Mouse (Mus musculus) embryonic fibroblast, embryonic 13.5 days (primary cell): ENCODE data around the gene Aasdh. TPM values are rescaled to one million over a fixed set of nuclear protein-coding genes. Genes with fewer than 3 reads are reported as not detected.

Experiments
- H3K27ac ChIP-seq: 2 replicates; pipeline ENCODE4 v1.5.1; 2012; ENCODE audit warnings: low read length, control low read depth, inconsistent platforms; ENCODE audit not compliant: insufficient read depth
- H3K4me1 ChIP-seq: 2 replicates; pipeline ENCODE4 v1.6.1; 2011; ENCODE audit warnings: low read length; ENCODE audit not compliant: control insufficient read depth, insufficient read depth
- H3K4me3 ChIP-seq: 2 replicates; pipeline ENCODE4 v1.5.1; 2011; ENCODE audit warnings: mild to moderate bottlenecking, control low read depth, low read length; ENCODE audit not compliant: insufficient read depth
- CTCF ChIP-seq: IDR thresholded peaks from 2 replicates; pipeline ENCODE4 v1.5.1; 2011; ENCODE audit warnings: mild to moderate bottlenecking, control low read depth, low read length, moderate library complexity, borderline replicate concordance; ENCODE audit not compliant: insufficient read depth
- POLR2A ChIP-seq: IDR thresholded peaks from 2 replicates; pipeline ENCODE4 v1.6.1; 2011; ENCODE audit warnings: low read depth, mild to moderate bottlenecking, control low read depth, low read length, moderate library complexity
- polyA plus RNA-seq: library from polyadenylated mRNA; stranded (reverse); fragments of >200 nt; gene quantifications from 2 replicates; pipeline ENCODE4 v1.2.4, GENCODE M21; 2011; ENCODE audit warnings: low read depth; ENCODE audit not compliant: missing spikeins, insufficient read length

The Aasdh gene
- 18.0 and 20.2 TPM in 2 replicates for polyA plus RNA-seq

DNA sequence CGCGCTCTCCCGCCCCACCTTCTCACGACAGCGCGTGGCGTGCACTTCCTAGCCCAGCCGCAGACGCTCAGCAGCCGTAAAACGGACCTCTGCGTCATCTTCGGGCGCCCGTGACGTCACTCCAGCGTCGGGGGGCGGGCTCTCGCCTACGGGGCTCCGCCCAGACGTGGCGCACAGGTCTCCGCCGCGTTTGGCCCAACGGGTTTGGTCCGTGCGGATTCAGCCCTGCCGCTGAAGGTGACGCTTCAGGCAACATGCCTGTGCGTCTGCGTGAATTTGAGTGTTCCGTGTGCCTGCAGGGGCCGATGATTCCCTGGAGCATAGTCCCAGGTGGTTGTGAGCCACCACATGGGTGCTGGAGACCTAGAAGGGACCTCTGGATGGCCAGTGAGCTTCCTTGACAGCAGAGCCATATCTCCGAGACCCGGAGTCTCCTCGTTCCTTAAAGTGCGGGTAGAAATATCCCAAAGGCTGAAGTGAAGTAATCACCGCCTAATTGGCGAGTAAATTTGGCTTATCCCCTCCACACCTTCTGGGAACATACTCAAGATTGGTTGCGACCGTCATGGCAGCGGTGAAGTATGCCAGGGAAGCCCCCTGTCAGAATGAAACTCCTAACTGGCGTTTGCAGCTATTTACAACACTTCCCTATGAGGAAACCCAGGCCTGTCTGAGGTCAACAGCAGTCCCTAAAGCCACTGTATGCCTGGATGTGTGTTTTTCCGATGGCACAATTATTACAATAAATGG is at the start of gene Aasdh:
Gene Aasdh (minus strand): TSS at position 110 of the 750 bp plus-strand sequence.
- no peaks in the 10 kb centered on the region for H3K4me1 ChIP-seq
- peak within 1 kb of the TSS; percentile 70 for H3K27ac ChIP-seq
- no peak for TF ChIP-seq CTCF
- peak; percentile 99 for TF ChIP-seq POLR2A
- peak within 1 kb of the TSS; percentile 79 for H3K4me3 ChIP-seq

DNA sequence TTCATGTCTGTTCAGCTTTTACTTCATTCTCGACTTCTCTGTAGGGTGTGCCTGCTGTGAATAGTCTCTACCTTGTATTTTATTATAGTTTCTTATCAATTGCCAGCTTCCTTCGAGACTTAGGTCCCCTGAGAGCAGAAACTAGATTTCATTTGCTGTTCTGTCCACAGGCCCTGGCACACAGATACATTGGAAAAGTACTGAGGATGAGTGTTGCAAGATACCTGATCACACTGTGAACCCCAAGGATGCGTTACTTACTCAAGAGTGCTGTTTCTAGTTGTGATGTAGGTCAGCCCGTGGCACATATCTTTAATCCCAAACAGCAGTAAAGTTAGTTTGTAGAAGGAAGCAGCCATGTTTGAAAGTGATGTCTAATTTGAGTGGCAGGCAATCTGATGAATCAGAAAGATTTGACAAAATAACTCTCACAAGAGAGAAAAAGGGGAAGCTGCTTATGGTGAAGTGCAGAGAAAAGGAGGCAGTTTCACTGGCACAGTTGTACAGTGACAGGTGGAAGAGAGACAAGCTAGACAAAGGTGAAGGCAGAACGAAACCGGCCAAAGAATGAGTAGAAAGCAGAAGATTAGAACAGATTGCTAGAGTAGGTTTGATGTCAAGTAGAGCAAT is 49.1 kb upstream of the Aasdh start:
- TF ChIP-seq CTCF (no peak), POLR2A (no peak)
- no peak overlapping the region for H3K27ac ChIP-seq
- H3K4me3 ChIP-seq: no peak overlapping the region
- 0 out of 2 replicates have a peak, but pooled peaks cover 2% of the 10 kb centered on the region for H3K4me1 ChIP-seq

DNA sequence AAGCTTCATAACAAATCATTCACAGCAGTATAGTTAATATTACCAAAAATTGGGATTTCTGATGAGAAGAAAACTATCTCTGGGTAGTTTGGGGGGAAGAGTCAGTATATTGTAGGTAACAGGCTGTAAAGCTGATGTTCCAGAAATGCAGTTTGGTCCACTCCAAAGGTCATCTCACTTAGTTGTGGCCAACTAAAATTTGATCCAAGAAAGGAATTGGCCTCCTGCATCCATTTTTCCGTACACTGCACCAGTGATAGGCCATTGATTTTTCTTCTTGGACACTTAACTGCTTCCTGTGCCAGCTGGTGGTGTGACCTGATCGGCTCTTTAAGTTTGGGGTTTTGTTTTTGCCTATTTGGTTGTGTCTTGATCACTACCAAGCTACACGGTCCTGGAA is 48.5 kb upstream of the Aasdh start:
- H3K27ac ChIP-seq: no peak overlapping the region
- no peak overlapping the region for H3K4me3 ChIP-seq
- no peak for TF ChIP-seq CTCF
- no peak for TF ChIP-seq POLR2A
- 0 out of 2 replicates have a peak, but pooled peaks cover 2% of the 10 kb centered on the region for H3K4me1 ChIP-seq

DNA sequence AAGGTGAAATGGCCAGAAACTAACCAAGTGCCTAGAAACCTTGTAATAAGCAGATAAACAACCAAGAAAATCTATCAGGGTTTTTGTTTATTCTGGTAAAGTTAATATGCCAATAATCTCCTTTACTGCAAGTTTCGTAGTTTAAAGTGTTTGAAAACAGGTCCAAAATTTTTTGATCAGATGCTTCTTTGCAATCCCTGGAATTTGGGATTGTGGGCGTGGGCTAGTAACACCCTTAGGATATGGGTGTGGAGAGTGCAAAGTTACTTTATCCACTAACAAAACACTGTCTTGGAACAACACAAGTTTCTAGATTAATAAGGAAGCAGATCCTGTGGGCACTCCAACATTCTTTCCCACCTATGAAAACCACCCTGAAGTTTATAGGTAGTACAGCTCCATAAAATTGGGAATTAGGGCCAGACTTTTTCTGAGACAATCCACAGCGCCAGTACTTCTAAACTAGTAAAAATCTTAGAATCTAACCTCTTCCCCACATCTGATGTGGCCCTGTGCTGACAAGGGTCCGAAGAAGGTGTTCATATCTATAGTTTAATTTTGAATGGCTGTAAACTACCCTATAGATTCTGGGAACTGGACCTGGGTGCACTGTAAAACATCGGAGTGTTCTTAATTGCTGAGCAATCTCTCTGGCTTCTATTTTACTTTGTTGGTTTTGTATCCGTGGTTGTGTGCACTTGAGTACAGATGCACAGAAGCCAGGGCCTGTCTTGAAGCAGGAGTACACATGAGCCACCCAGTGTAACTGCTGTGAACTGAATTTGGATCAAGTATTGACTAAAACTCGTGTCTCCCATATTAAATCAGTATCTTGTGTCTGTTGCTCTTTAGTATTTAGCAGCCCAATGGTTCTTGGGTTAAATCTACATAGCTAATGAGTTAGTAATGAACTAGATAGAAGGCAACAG is 47.1 kb upstream of the Aasdh start:
- peak overlapping the region; percentile 92 for H3K4me3 ChIP-seq
- 0 out of 2 replicates have a peak, but pooled peaks cover 4% of the 10 kb centered on the region for H3K4me1 ChIP-seq

DNA sequence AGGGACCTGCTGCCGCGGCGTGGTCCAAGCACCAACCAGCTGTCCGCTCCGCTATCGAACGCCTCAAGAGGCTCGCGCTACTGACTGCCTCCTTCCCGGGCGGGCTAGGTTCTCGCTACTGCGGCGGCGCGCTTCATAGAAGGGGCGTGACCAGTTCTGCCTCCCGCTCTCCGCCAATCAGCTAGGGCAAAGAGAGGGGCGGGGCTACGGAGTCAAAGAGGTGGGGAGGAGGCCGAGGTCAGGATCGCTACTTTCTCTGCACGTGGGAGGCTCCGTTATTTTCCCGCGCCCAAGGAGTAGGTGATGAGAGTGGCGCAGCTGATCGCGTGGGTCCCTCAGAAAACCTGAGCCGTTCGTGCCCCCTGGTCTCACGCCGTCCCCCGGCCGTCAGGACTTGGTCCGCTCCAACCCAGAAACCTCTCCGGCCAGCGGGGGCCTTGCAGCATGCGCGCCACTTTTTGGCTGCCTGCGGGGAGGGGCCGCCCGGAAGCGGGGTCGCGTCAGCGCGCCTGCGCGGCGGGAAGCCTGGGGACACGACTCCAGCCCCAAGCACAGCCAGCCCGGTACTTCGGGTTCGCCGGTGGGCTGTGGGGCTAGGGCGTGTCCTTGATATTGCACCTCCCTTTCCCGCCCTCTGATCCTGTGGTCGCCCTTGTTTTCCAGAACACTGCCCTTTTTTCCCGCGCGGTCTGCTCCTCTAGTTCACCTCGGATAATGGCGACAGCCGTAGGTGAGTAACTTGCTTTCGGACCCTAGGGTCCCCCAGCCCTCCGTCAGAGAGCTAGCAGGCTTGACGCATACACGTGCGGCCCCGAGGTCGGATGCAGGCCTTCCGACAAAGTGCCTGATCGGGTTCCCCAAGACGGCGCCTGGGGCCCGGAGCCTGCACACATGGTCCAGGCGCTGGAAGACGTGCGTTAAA is 46.1 kb upstream of the Aasdh start, which contains the start of the genes Paics and Ppat:
Gene Paics (plus strand): TSS at position 202 of the 922 bp plus-strand sequence.
Gene Ppat (minus strand): TSS at position 473 of the 922 bp plus-strand sequence.
- Histone ChIP-seq H3K27ac (peak within 1 kb of the TSS; percentile 54), H3K4me1 (0 out of 2 replicates have a peak, but pooled peaks cover 4% of the 10 kb centered on the region), H3K4me3 (peak within 1 kb of the TSS; percentile 92)
- TF ChIP-seq CTCF (no peak), POLR2A (peak; percentile 98)

More for the DNA sequence above, 47.1 kb upstream of the Aasdh start:
- H3K27ac ChIP-seq: peak overlapping the region; percentile 54
- no peak for TF ChIP-seq POLR2A
- no peak for TF ChIP-seq CTCF

DNA sequence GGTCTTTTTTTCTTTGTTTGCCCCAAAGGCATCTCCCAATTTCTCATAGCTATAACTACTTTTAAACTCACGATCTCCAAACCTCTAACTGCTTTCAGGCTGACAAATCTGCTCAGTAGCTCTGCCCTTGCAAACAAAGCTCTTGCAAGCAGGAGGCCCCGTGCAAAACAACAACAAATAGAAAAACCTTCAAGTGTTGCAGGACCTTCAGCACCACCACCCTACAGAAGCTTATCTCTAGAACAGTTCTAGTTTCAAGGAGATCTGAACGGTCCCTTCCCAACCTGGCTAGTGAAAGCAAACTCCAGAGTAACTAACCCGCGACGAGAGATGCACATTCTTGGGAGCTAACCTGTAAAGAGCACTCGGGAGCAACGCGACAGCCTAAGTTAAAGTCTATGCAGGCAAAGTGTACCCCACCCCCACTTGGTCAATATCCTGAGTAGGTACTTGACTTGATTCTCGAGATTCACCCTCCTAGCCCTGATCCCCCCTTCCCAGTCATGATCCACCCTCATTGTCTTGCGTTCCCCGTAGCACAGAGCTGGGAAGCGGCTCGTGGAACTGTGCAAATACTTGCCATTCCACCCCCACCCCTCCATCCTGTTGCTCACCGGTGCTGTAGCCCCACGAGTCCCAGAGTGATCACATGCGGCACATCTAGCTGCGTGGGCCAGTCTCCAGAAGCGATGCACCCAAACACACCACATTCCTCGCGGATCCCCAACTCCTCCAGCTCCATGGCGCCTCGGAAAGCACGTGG is 45.2 kb upstream of the Aasdh start:
- 0 out of 2 replicates have a peak overlapping the region, but pooled peaks have one; percentile 4 for H3K27ac ChIP-seq
- H3K4me3 ChIP-seq: peak overlapping the region; percentile 60
- 0 out of 2 replicates have a peak, but pooled peaks cover 4% of the 10 kb centered on the region for H3K4me1 ChIP-seq
- TF ChIP-seq CTCF (no peak), POLR2A (no peak)

DNA sequence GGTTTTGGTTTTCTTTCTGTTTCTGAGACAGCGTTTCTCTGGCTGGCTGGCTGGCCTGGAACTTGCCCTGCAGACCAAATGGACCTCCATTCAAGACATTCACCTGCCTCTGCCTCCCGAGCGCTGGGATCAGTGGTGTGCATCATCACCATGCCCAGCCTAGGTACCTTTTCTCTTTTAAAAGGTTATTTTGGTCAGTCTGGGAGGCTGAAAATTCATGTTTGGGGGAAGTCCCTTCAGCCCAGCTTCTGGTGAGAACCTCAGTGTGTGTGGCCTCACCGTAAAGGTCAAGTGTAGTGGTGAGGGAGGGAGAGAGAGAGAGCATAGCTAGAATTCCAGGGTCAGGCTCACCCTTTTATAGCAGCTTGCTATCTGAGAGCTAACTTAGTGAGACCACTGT is 42.4 kb upstream of the Aasdh start:
- no peak overlapping the region for H3K27ac ChIP-seq
- no peak for TF ChIP-seq POLR2A
- no peak for TF ChIP-seq CTCF

DNA sequence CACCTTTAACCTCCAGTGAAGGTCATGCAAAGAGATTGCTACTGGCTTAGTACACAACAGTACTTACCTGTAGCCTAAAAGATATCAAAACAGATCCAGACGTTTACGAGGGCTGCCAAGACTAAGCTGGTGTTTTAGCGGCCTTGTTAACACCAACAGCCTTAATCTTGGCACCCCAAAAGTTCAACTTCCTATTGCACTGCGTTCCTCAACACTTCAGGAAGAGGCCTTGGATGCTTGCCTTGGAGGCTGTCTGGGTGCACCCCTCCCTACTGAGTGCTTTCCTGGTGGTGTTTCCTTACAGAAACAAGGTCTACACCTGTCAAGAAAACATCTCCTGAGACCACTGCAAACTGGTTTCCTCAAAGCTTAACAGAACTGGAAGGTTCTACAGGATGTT is 41.8 kb upstream of the Aasdh start:
- Histone ChIP-seq H3K4me3 (no peak overlapping the region), H3K27ac (no peak overlapping the region), H3K4me1 (peaks cover 4% of the 10 kb centered on the region; the same call in 1 of the 2 replicates)
- TF ChIP-seq CTCF (no peak), POLR2A (no peak)

More for the DNA sequence above, 42.4 kb upstream of the Aasdh start:
- peaks cover 4% of the 10 kb centered on the region; the same call in 1 of the 2 replicates for H3K4me1 ChIP-seq
- no peak overlapping the region for H3K4me3 ChIP-seq
